Mouse (Mus musculus) embryonic fibroblast, embryonic 13.5 days (primary cell): ENCODE results near the gene Galns.

Source experiments
- CTCF ChIP-seq: IDR thresholded peaks from 2 replicates; pipeline ENCODE4 v1.5.1; 2011; ENCODE audit warnings: mild to moderate bottlenecking, control low read depth, low read length, moderate library complexity, borderline replicate concordance; ENCODE audit not compliant: insufficient read depth
- POLR2A ChIP-seq: IDR thresholded peaks from 2 replicates; pipeline ENCODE4 v1.6.1; 2011; ENCODE audit warnings: low read depth, mild to moderate bottlenecking, control low read depth, low read length, moderate library complexity

- TF ChIP-seq CTCF = no peak
- no peak for TF ChIP-seq POLR2A
These were observed 5.9 kb downstream of the Galns start for GRCm38 (mm10) chr8:122605367-122605766.
